Mouse (Mus musculus): ENCODE data around the gene Cd9.

Cd9 gene

DNA sequence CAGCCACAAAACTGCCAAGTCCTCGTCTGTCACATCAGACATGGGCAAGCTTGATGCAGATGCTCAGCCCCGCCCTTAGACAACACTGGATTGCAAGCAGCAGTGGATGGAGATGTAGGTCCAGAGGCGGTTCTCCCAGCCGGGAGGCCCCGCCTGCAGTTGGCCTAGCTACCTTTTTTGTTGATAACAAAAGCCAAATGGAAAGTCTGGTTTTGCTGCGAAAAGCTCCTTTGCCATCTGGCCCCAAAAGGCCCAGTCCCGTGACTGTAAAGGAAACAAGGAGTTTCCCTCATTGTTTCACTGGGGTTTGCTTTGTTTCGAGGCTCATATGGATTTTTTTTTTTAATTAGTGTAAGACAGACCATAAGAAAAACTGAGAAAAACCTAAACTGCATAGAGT lies 18.5 kb downstream of the Cd9 start:
- no peak for ATAC-seq (ENCODE audit: low TSS enrichment)

DNA sequence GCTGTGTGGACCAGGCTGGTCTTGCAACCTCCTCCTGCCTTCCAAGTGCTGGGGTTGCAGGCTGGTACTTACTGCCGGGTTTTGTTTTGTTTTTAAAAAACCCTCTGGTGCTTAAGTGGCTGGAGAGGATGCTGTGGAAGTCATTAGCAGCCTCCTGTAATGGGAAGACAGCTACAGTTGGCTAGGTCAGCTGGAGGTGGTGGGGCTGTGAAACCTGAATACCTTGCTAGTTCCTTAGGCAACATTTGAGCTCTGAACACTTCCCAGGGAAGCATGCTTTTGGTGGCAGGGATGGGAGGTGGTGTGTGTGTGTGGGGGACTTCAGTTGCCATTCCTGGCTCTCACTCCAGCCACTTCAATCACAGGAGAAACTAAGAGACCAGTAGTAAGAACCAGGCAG lies 19.4 kb downstream of the Cd9 start:
- no peak for ATAC-seq (ENCODE audit: low TSS enrichment)

DNA sequence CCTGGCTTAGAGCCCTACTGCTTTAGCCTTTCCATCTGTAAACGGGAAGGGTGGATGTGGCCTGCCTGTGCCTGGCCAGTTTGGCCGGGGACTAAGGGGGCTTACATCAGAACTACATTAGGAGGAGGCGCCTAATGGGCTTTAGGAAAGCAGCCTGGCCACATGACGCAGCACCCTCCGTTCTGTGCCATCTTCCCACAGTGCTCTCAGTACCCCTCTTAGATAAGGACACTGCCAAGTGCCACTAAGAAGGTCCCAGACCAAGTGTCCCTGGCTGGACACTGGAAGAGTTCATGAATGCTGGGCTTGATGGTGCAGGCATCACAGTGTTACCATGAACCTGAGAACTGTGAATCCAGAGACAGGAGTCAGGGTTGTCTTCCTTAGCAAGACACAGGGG lies 20.7 kb downstream of the Cd9 start:
- ATAC-seq (ENCODE audit: low TSS enrichment) = no peak

DNA sequence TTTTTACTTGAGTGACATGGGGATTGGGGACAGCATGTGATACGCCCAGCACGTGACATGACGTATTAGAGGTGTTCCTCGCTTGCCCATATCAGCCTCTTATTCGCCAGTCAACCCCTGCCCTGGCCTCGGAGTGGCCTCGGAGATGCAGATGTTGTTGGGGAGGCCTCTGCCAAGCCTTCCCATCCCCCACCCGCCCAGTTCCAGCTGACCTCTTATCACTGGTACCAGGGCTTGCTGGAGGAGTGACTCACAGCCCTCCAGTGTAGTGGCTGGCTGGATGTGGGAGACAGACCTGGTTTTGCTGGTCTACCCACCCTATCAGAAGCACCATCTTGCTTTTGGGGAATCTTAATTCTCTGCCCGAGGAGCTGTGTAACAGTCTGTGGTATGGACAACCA lies 21.3 kb downstream of the Cd9 start:
- no peak for ATAC-seq (ENCODE audit: low TSS enrichment)

DNA sequence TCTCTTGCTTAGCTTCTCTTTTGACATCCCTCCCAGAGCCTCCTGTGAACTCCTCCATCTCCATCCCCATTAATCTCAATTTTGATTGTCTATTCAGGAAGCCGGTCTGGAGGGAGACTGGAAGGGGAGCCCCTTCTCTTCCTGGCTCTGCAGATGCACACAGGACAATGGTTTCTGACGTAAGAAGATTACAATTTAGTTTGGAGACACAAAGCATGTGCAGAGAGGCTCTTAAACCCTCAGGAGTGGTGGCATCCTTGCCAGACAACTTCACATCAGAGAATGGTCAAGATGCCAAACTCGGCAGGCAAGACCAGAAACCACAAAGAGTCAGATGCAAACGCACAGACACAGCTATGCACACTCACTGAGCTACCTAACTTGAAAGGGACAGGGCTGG lies 22.7 kb downstream of the Cd9 start:
- ATAC-seq (ENCODE audit: low TSS enrichment) = no peak

DNA sequence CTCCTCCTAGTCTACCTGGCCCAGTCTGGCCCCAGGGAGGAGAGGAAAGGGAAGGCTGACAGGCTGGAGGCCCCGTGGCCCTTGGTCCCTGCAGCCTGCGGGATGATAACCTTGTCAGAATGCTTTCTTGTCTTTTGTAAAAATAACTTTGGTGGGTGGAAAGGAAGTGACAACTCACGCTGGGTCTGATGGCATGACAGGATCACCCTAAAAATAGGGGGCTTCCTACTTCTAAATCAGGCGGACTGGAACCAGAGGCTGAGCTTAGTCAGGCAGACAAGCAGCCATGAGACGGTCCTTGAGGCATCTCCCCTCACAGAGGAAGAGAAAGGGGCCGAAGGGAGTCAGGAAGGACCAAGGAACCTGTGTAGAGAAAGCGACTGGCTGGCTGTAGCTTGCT lies 23.3 kb downstream of the Cd9 start:
- no peak for ATAC-seq (ENCODE audit: low TSS enrichment)

DNA sequence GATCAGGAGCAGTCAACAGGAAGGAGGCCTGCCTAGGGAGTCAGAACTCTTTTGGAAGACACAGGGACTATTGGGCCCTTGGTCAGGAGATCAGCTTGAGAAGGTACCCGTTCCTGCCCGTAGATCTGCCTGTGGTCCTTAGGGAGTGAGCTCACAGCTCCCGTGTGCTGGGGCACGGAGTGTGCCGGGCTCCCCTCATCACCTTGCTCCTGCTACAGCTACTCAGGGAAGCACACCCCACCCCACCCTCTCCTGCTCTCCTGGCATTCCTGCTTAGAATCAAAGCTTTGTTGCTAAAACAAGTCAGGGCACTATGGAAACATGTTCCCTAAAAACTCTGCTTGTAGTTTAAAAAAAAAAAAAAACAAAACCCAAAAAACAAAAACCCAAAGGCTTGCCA lies 24.0 kb downstream of the Cd9 start:
- ATAC-seq (ENCODE audit: low TSS enrichment) = no peak

DNA sequence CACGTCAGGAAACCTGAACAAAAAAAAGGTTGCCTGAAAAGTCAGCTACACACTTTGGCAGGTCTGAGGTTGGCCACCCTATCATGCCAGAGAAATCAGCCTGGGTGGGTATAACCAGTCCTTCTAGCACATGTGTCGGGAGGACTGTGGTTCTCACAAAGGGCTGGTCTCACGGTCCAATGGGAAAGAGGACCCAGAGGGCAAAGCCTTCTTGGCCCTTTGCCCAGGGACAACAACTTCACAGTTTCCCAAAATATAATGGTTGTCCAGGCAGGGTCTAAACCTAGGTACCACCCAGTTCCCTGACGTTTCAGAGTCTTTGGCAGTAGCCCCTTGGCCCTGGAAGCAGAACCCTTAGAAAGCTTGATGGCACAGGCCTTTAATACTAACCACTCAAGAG lies 25.4 kb downstream of the Cd9 start:
- ATAC-seq (ENCODE audit: low TSS enrichment) = no peak

DNA sequence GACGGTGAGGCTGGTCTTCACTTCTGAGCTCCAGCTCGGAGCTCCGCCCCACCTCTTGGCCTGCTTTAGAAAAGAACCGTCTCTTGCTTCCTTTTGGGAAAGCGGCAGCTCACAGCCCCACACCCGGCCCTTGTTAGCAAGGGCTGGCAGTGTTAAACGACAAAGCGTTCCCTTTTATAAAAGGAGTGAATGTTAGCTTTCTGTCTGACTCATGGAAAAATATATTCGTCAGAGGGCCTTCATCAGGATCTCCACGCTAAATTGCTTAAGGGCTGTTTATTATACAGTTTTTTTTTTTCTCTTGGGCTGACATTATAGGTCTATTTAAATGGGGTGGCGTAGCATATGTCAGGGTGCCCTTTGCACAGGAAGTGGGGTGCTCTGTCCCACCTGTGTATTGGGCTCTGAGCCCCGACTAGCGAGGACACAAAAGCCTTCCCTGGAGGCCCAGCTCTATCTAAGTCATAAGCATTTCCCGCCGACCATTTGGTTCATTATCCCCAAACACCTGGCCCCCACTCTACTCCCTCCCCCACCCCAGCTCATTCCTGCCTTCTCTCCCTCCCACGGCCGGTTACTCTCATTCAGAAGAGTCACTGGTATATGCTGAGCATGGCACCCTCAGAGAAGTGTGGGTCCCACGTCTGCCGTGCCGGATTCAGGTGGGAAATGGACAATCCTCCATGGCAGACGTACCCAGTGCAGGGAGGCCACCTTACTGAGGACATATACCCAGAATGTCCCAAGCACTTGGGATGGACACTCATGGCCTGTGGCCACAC lies 26.2 kb downstream of the Cd9 start:
- ATAC-seq (ENCODE audit: low TSS enrichment) = peak; percentile 20; the same call in 1 of the 2 replicates

DNA sequence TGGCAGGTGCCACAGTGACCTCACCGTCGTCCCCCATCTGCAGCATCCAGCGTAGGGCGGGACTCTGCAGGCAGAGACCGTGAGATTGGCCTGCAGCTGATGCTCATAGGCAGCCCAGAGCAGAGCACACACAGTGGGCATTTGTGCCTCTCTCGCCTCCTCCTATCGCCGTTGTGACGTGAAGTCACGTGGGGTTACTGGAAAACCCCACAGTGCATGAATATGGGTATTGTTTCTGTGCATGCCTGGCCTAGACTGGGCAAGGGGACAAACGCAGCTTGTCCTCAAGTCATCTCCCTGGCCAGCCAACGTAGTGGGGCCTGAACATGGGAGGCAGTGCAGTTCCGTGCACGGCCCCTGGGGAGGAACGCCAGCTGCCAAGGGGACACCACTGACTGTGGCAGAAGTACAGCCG lies 27.3 kb downstream of the Cd9 start:
- ATAC-seq (ENCODE audit: low TSS enrichment) = peak; percentile 83

DNA sequence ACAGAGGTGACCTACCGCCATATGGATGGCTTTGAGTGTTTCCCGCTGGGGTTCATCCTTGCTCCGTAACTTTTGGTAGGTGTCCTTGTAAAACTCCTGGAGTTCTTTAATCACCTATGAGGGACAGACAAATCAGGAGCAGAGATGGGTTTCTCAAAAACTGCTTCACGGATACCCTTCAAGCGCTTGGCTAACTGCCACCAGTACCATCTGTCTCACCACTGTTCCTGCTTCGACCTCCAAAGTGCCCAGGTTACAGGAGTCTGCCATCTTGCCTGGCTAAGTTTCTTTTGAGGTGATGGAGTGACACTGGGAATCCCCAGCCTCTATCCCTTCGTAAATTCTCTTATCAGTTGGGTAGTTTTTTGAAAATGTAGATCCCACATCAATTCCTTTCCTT lies 32.3 kb downstream of the Cd9 start:
- ATAC-seq (ENCODE audit: low TSS enrichment) = no peak

DNA sequence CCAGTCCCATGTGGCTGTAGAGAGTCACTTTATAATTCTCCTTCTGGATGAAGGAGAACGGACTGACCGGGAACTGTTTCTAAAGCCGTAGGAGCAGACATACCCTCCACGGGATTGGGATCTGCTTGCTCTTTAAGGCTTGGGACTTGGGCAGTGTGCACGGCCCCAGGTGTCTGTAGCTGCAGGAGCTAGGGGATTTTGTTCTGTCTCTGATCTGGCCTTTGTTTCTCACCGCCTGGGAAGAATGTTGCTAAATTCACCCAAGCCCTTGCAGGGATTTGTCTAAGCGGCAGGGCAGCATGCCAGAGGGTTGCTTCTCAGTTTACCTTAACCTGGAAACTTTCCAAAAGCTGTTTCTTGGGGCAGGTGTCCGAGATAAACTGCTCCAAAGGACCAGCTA lies 32.8 kb downstream of the Cd9 start:
- no peak for ATAC-seq (ENCODE audit: low TSS enrichment)

DNA sequence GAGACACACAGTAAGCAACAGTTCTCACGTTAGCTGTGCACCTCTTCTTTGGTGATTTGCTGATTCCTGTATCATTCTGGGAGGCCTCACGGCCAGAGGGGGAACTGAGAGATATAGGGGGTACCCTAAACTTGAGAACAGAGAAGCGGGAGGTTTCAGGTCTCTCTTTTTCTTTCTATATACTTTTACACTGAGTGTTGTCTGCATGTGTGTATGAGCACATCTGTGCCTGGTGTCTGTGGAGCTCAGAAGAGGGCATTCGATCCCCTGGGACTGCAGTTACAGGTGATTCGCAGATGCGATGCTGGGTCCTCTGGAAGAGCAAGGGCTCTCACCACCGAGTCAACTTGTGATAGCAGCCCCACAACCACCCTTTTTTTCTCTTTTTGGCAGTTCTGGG lies 33.3 kb downstream of the Cd9 start:
- no peak for ATAC-seq (ENCODE audit: low TSS enrichment)

DNA sequence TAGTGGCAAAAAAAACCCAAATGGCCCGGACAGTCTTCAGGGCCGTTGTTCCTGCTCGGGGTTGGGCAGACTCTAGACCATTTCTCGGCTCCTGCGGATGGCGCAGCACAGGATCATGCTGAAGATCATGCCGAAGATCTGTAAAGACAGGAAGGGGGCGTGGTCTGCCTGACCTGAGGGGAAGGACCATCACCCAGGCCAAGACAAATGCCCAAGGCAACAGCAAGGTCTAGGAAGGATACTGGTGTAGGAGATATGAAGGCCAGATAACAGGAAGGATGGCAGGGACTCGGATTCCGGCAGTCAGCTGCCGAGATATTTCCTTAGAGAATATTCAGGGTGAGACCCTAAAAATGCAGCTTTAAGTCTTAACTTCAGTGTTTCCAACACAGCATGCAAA lies 34.0 kb downstream of the Cd9 start:
- ATAC-seq (ENCODE audit: low TSS enrichment) = no peak

DNA sequence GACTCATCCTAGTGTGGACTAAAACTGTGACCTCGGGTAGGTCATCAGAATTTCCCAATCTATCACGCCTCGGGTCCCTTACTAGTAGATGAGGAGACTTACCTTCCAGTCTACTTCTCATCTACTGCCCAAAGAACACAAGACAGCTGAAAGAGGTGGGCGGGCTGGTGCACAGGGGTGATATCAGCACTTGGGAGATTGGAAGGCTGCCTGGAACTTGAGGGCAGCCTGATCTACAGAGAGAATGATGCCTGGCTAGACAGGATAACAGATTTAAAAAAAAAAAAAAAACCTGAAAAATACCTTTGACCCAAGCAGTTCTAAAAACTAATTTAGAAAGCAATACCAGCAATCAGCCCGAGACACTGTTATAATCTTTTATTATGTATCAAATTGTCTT lies 34.7 kb downstream of the Cd9 start:
- no peak for ATAC-seq (ENCODE audit: low TSS enrichment)

DNA sequence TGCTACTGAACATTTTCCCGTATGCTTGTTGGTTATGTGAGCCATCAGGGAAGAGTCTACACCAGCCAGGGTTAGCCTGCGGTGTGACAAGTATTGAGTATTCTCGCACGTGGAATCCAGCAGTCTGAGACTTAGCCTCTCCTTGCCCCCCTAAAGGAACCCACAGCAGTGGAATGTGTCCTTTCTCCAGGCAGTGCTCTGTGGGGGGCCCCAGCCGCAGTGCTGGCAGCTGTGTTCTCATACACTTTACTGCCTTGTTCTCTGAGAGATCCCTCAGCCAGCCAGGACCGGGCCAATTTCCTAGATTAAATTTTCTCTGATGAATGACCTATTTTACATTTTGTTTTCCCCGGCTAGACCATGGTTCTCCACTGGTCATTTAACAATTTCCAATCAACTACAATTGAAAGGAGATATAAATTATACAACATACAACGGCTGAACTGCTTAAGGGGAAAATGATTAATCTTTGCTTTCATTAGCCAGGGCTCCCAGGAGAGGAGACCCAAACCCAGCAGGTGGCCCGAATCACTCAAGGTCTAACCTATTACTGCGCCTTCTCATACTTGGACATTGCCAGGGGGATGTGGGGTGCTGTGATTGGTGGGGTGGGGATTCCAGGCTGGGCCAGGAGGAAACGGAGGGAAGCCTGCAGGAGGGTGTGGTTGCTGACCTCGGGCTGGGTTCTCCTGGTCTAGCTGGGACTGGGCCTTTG lies 38.6 kb downstream of the Cd9 start:
- no peak for ATAC-seq (ENCODE audit: low TSS enrichment)

DNA sequence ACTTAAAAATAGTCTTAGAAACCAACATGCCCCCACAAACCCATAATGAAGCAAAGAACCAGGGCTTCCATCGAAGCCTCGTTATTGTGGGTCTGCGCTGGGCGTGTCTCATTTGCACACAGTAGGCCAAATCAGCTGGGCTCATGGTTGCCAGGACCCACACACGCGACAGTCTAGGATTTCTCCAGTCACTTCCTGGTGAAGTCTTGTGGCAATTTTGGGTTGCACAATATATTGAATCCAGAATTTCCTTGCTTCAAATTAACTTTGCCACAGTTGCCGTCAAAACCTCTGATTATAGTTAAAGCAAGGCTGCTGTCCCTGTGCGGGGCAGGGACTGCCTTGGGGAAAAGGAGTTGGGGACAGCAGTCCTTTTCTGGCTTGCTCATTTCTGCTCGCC lies 39.9 kb downstream of the Cd9 start:
- ATAC-seq (ENCODE audit: low TSS enrichment) = no peak

DNA sequence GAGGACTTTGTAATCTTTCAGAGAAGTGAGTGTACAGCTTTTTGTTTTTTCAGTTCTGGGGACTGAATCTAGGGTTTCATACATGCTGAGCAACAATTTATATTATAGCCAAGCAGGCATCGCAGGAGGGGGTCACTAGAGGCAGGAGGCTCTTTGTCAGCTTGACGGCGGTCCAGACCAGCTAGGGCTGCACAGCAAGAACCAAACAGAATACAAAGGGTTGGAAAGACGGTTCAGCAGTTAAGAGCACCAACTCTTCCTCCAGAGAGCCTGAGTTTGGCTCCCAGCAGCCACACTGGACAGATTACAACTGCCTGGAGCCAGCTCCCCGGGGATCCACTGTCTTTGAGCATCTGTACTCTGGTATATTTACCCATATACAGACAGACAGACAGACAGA lies 40.3 kb downstream of the Cd9 start:
- ATAC-seq (ENCODE audit: low TSS enrichment) = no peak

DNA sequence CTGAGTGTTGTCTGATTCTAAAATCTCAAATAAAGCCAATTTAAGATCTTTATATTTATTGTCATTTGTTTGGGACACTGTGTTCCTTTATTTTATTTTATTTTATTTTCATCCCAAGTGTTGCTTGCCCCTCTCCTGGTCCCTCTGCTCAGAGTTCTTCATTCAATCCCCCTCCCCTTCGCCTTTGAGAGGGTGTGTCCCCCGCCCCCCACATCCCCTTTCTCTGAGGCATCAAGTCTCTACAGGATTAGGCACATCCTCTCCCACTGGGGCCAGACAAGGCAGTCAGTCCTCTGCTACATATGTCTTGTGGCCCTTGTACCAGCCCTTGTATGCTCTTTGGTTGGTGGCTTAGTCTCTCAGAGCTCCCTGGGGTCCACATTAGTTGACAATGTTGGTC lies 46.9 kb downstream of the Cd9 start:
- no peak for ATAC-seq (ENCODE audit: low TSS enrichment)

DNA sequence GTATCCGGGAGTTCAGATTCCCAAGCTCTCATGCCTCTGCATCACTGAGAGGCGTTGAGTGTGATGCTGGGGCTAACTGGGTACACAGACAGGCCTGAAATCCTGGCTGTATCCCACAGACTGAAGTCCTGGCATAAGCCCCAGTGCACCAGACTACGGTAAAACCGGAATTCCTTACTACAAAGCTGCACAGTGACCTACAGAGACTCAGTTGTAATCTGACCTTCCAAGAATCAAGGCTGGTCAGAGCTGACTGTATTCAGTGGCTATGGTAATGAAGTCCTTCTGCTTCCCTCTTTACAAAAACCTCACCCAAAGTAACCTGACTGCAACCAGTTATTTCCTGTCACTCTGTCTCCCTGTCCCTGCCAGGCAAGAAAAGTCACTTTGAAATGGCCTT lies 47.4 kb downstream of the Cd9 start:
- ATAC-seq (ENCODE audit: low TSS enrichment) = no peak

DNA sequence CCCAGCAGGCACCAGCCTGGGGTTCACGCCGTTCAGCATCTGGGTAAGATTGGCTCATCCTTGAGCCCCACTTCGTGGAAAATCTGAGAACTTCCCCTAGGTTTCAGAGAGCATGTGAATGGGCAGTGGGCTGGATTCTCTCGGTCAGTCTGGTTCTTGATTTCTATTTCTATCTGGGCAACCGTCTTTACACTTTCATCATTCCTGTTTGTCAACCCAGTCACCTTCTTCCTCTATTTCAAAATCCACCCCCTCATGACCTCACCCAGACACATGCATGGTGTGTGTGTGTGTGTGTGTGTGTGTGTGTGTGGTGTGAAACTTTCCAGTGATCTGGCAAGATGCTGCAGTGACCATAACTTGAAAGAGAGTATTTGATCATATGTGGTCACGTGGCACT lies 49.2 kb downstream of the Cd9 start:
- ATAC-seq (ENCODE audit: low TSS enrichment) = no peak

DNA sequence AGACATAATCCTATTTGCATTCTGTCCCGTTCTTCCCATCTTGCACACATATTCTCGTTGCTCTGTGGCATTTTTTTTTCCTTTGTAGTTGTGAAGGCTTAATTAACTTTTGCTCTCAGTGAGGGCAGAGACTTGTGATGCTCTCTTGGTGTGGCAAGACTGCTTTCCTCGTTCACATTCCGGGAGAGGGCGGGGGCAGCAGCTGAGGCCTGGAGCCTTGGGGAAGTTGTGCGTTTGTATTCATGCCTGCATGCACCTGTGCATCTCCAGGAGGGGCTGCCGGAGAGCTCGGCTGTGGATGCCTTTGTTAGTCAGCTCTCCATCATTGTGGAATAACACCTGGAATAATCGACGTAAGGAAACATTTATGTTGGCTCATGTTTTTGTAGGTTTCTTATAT lies 52.0 kb downstream of the Cd9 start:
- ATAC-seq (ENCODE audit: low TSS enrichment) = no peak

DNA sequence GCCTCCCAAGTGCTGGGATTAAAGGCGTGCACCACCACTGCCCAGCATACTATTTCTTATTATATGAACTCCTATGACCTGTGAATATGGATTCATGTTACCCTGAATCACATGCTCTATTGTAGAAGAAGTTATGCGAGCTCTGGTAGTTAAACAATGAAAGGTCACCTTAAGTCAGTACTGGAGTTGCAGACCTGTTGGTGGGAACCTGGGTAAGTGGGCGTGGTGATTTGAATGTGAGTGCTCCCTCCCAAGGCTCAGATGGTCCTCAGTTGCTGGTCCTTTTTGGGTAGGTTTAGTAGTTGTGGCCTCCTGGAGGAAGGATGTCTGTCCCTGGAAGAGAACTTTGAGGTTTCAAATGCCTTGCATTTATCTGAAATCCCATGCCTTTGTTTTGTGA lies 57.8 kb downstream of the Cd9 start:
- no peak for ATAC-seq (ENCODE audit: low TSS enrichment)

Data from frontal cortex, adult (tissue).